Mouse (Mus musculus) forebrain, embryonic 12.5 days (tissue): ENCODE measurements around the gene D330045A20Rik. TPM values are rescaled to one million over a fixed set of nuclear protein-coding genes. Genes with fewer than 3 reads are reported as not detected.
"Not testable (repeated sequence)": the region's sequence is repeated elsewhere in the genome, so short reads cannot be mapped to it uniquely, and the experiment has no call there.

Experiments used
- ATAC-seq: fragments of 200-750 bp; cut with Nextera tagmentation; 2 replicates; pipeline ENCODE4 v1.8.0; 2017; ENCODE audit warnings: moderate TSS enrichment; ENCODE audit not compliant: low FRiP score
- H3K27ac ChIP-seq: fragments of 300-500 bp; sonication (generic); 2 replicates; pipeline ENCODE4 v1.5.1; 2016; ENCODE audit warnings: mild to moderate bottlenecking
- H3K27me3 ChIP-seq: fragments of 300-500 bp; sonication (generic); 2 replicates; pipeline ENCODE4 v1.6.1; 2016; ENCODE audit warnings: mild to moderate bottlenecking
- H3K36me3 ChIP-seq: fragments of 300-500 bp; sonication (generic); replicated peaks from 2 replicates; pipeline ENCODE4 v1.6.1; 2016; ENCODE audit warnings: mild to moderate bottlenecking
- H3K4me1 ChIP-seq: fragments of 300-500 bp; sonication (generic); 2 replicates; pipeline ENCODE4 v1.6.1; 2016
- H3K4me2 ChIP-seq: fragments of 300-500 bp; sonication (generic); 2 replicates; pipeline ENCODE4 v1.6.1; 2016; ENCODE audit warnings: mild to moderate bottlenecking, moderate library complexity
- H3K4me3 ChIP-seq: fragments of 300-500 bp; sonication (generic); replicated peaks from 2 replicates; pipeline ENCODE4 v1.5.1; 2016; ENCODE audit warnings: mild to moderate bottlenecking
- H3K9ac ChIP-seq: fragments of 300-500 bp; sonication (generic); 2 replicates; pipeline ENCODE4 v1.6.1; 2016; ENCODE audit warnings: mild to moderate bottlenecking
- H3K9me3 ChIP-seq: fragments of 300-500 bp; sonication (generic); 2 replicates; pipeline ENCODE4 v1.6.1; 2016
- WGBS: fragments of 180-500 bp; shearing (Covaris S2); methylation state at CpG from one replicate; pipeline ENCODE4 v1.1.7; 2016; 5-methylcytosine and 5-hydroxymethylcytosine counted together
- polyA plus RNA-seq: library from polyadenylated mRNA; unstranded; fragments of >200 nt; fragmentation: Nextera tagmentation; extraction: Ambion mirVana; gene quantifications from 2 replicates; pipeline ENCODE4 v1.2.1, GENCODE M21; 2016

The D330045A20Rik gene
- polyA plus RNA-seq, 1 experiment from 2014 or later, result 2.5 TPM

GRCm38 (mm10) chrX:139529678-139530077 is 49.5 kb downstream of the D330045A20Rik start:
- ATAC-seq, result no peak
- Histone ChIP-seq H3K4me1 (no peaks in the 10 kb centered on the region), H3K4me2 (no peak overlapping the region), H3K27me3 (peaks cover 5% of the 10 kb centered on the region; the same call in 1 of the 2 replicates), H3K9ac (no peak overlapping the region), H3K4me3 (no peak overlapping the region), H3K9me3 (no peaks in the 10 kb centered on the region), H3K36me3 (no peaks in the 10 kb centered on the region), H3K27ac (no peak overlapping the region)

- 0 out of 2 replicates have a peak, but pooled peaks cover 3% of the 10 kb centered on the region for H3K27me3 ChIP-seq
Measured at GRCm38 (mm10) chrX:139532293-139532692, 52.1 kb downstream of the D330045A20Rik start.

GRCm38 (mm10) chrX:139537641-139538397 is 57.7 kb downstream of the D330045A20Rik start:
- Histone ChIP-seq H3K4me3 (no peak overlapping the region), H3K27ac (no peak overlapping the region), H3K36me3 (no peaks in the 10 kb centered on the region), H3K4me1 (no peaks in the 10 kb centered on the region), H3K9me3 (no peaks in the 10 kb centered on the region), H3K4me2 (no peak overlapping the region), H3K9ac (no peak overlapping the region), H3K27me3 (0 out of 2 replicates have a peak, but pooled peaks cover 3% of the 10 kb centered on the region)
- 94% methylated on average over 5 of the region's 5 CpGs for WGBS
- ATAC-seq, result no peak

More at GRCm38 (mm10) chrX:139532293-139532692, 52.1 kb downstream of the D330045A20Rik start:
- ATAC-seq, result no peak
- WGBS, result 80% methylated on average over 4 of the region's 4 CpGs
- H3K9ac ChIP-seq, result no peak overlapping the region
- no peak overlapping the region for H3K27ac ChIP-seq
- H3K4me2 ChIP-seq, result no peak overlapping the region
- no peaks in the 10 kb centered on the region for H3K4me1 ChIP-seq
- H3K9me3 ChIP-seq, result no peaks in the 10 kb centered on the region
- no peak overlapping the region for H3K4me3 ChIP-seq
- no peaks in the 10 kb centered on the region for H3K36me3 ChIP-seq

- 90% methylated on average over 7 of the region's 7 CpGs for WGBS
Measured at GRCm38 (mm10) chrX:139543726-139544125, 63.6 kb downstream of the D330045A20Rik start.

GRCm38 (mm10) chrX:139550456-139550855 is 70.3 kb downstream of the D330045A20Rik start:
- H3K4me2 ChIP-seq, result no peak overlapping the region
- H3K9ac ChIP-seq, result no peak overlapping the region
- no peak for ATAC-seq
- no peaks in the 10 kb centered on the region for H3K4me1 ChIP-seq
- no peaks in the 10 kb centered on the region; the same call in 1 of the 2 replicates for H3K27me3 ChIP-seq
- 82% methylated on average over 5 of the region's 5 CpGs for WGBS
- no peak overlapping the region for H3K4me3 ChIP-seq
- no peaks in the 10 kb centered on the region for H3K36me3 ChIP-seq
- no peak overlapping the region for H3K27ac ChIP-seq
- no peaks in the 10 kb centered on the region for H3K9me3 ChIP-seq

More at GRCm38 (mm10) chrX:139543726-139544125, 63.6 kb downstream of the D330045A20Rik start:
- Histone ChIP-seq H3K27me3 (no peaks in the 10 kb centered on the region), H3K4me1 (no peaks in the 10 kb centered on the region), H3K4me3 (no peak overlapping the region), H3K36me3 (no peaks in the 10 kb centered on the region), H3K9ac (no peak overlapping the region), H3K4me2 (no peak overlapping the region), H3K27ac (no peak overlapping the region), H3K9me3 (no peaks in the 10 kb centered on the region)
- ATAC-seq, result no peak

- no peaks in the 10 kb centered on the region for H3K9me3 ChIP-seq
- H3K9ac ChIP-seq, result no peak overlapping the region
- no peak overlapping the region for H3K4me3 ChIP-seq
- H3K4me2 ChIP-seq, result no peak overlapping the region
- no peaks in the 10 kb centered on the region; the same call in 1 of the 2 replicates for H3K27me3 ChIP-seq
- 81% methylated on average over 2 of the region's 2 CpGs for WGBS
- H3K27ac ChIP-seq, result no peak overlapping the region
- H3K4me1 ChIP-seq, result no peaks in the 10 kb centered on the region
- no peak for ATAC-seq
- H3K36me3 ChIP-seq, result no peaks in the 10 kb centered on the region
Measured at GRCm38 (mm10) chrX:139552090-139552489, 71.9 kb downstream of the D330045A20Rik start.

- Histone ChIP-seq H3K27ac (no peak overlapping the region), H3K9ac (no peak overlapping the region), H3K4me2 (no peak overlapping the region), H3K9me3 (no peaks in the 10 kb centered on the region), H3K4me3 (no peak overlapping the region), H3K36me3 (no peaks in the 10 kb centered on the region), H3K4me1 (no peaks in the 10 kb centered on the region), H3K27me3 (no peaks in the 10 kb centered on the region)
- WGBS, result 81% methylated on average over 5 of the region's 5 CpGs
- ATAC-seq, result no peak
Measured at GRCm38 (mm10) chrX:139562255-139562924, 82.2 kb downstream of the D330045A20Rik start.

- H3K4me3 ChIP-seq, result no peak within 1 kb of the TSS
- H3K27ac ChIP-seq, result no peak within 1 kb of the TSS
- H3K9me3 ChIP-seq, result no peaks in the 10 kb centered on the region
- H3K4me1 ChIP-seq, result no peaks in the 10 kb centered on the region
- no peak within 1 kb of the TSS for H3K4me2 ChIP-seq
- H3K27me3 ChIP-seq, result no peaks in the 10 kb centered on the region
- 86% methylated on average over 8 of the region's 8 CpGs for WGBS
- no peak within 1 kb of the TSS for H3K9ac ChIP-seq
- ATAC-seq, result no peak
- no peaks in the 10 kb centered on the region for H3K36me3 ChIP-seq
Measured at GRCm38 (mm10) chrX:139562925-139563461, 82.8 kb downstream of the D330045A20Rik start, which contains the start of gene Rnf128. Rnf128 (plus strand) TSS chrX:139563316.

- Histone ChIP-seq H3K4me2 (no peak overlapping the region), H3K27me3 (0 out of 2 replicates have a peak, but pooled peaks cover 3% of the 10 kb centered on the region), H3K9me3 (no peaks in the 10 kb centered on the region), H3K4me1 (no peaks in the 10 kb centered on the region), H3K9ac (no peak overlapping the region), H3K36me3 (no peaks in the 10 kb centered on the region), H3K27ac (no peak overlapping the region), H3K4me3 (no peak overlapping the region)
- ATAC-seq, result no peak
- WGBS, result 88% methylated on average over 3 of the region's 3 CpGs
Measured at GRCm38 (mm10) chrX:139570054-139570453, 89.9 kb downstream of the D330045A20Rik start.

GRCm38 (mm10) chrX:139578649-139579278 is 98.6 kb downstream of the D330045A20Rik start:
- ATAC-seq, result no peak
- Histone ChIP-seq H3K36me3 (no peaks in the 10 kb centered on the region), H3K27ac (no peak overlapping the region), H3K9me3 (no peaks in the 10 kb centered on the region), H3K4me2 (no peak overlapping the region), H3K27me3 (0 out of 2 replicates have a peak, but pooled peaks cover 3% of the 10 kb centered on the region), H3K4me1 (no peaks in the 10 kb centered on the region), H3K9ac (no peak overlapping the region), H3K4me3 (no peak overlapping the region)
- WGBS, result 83% methylated on average over 6 of the region's 6 CpGs

GRCm38 (mm10) chrX:139583616-139584015 is 103.4 kb downstream of the D330045A20Rik start:
- Histone ChIP-seq H3K27ac (no peak overlapping the region), H3K4me3 (no peak overlapping the region), H3K36me3 (no peaks in the 10 kb centered on the region), H3K27me3 (0 out of 2 replicates have a peak, but pooled peaks cover 4% of the 10 kb centered on the region), H3K4me1 (no peaks in the 10 kb centered on the region), H3K4me2 (no peak overlapping the region), H3K9ac (no peak overlapping the region), H3K9me3 (no peaks in the 10 kb centered on the region)
- ATAC-seq, result no peak
- WGBS, result 43% methylated on average over 4 of the region's 4 CpGs

- ATAC-seq, result not testable (repeated sequence)
Measured at GRCm38 (mm10) chrX:139586676-139587075, 106.5 kb downstream of the D330045A20Rik start.

More at GRCm38 (mm10) chrX:139586676-139587075, 106.5 kb downstream of the D330045A20Rik start:
- WGBS, result 75% methylated on average over 2 of the region's 2 CpGs
- H3K36me3 ChIP-seq, H3K9me3 ChIP-seq, H3K4me3 ChIP-seq, H3K9ac ChIP-seq, H3K4me1 ChIP-seq, H3K27me3 ChIP-seq, H3K4me2 ChIP-seq, H3K27ac ChIP-seq: not testable (repeated sequence)
